Mouse (Mus musculus): ENCODE results near the gene Cpa1. TPM values are rescaled to one million over a fixed set of nuclear protein-coding genes. Genes with fewer than 3 reads are reported as not detected.

Cpa1 gene
- polyA plus RNA-seq, 1 experiment = 2,130 TPM

DNA sequence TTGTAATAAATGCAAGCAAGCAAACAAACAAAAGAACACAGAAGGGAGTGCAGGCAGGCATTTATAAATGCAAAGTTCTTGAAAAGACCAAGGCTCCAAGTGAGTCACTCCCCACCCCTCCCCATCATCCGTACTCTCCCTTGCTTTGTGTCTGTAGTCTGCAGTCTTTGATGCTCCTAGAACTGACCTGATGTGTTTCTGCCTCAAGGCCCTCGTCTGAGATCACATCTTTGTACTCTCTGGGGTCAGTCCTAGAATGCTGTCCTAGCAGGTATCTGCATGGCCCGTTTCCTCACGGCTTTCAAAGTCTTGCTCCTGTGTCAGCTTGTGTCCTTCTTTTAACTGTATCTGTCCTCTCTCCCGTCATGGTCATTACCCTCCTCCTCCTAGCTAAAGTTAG is 19.4 kb upstream of the Cpa1 start:
- TF ChIP-seq CTCF (IDR thresholded peaks at IDR 0.05; ENCODE audit: extremely low read depth, insufficient read depth, insufficient read length, insufficient replicate concordance) (no peak), POLR2A (IDR thresholded peaks at IDR 0.05; ENCODE audit: low read depth, low read length) (no peak)
- H3K27me3 ChIP-seq (ENCODE audit: control insufficient read depth, insufficient read depth, low read length) = no peaks in the 10 kb centered on the region
- WGBS = 90% methylated on average over 5 of the region's 5 CpGs

DNA sequence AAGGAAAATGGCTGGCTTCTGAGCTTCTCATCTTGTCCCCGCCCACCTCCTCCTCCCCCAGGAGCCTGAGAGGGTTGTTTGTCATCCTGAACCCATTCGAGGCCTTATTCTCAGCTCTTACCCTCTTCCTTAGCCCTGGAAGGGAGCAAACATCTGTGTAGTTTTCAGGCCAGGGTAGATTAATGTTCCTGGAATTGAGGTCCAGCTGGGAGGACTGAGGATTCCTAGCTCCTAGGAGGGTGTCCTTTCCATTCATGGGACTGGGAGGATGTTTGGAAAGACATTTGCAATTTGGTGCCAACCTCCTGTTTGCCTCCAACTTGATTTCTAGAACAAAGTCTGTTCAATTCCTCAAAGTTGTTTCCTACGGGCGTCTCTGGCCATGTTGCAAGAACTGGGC is 18.4 kb upstream of the Cpa1 start:
- Histone ChIP-seq H3K36me3 (ENCODE audit: control insufficient read depth, insufficient read depth, low read length) (no peaks in the 10 kb centered on the region), H3K4me3 (ENCODE audit: extremely low read depth, insufficient read depth, insufficient read length) (no peak overlapping the region), H3K4me1 (ENCODE audit: control insufficient read depth, insufficient read depth, insufficient read length) (peaks cover 2% of the 10 kb centered on the region; the same call in 1 of the 2 replicates), H3K27me3 (ENCODE audit: control insufficient read depth, insufficient read depth, low read length) (no peaks in the 10 kb centered on the region), H3K27ac (ENCODE audit: insufficient read depth, low read length) (no peak overlapping the region)
- TF ChIP-seq CTCF (IDR thresholded peaks at IDR 0.05; ENCODE audit: extremely low read depth, insufficient read depth, insufficient read length, insufficient replicate concordance) = no peak
- TF ChIP-seq POLR2A (IDR thresholded peaks at IDR 0.05; ENCODE audit: low read depth, low read length) = no peak
- 79% methylated on average over 4 of the region's 4 CpGs for WGBS
- no peak for DNase-seq (ENCODE audit: low read depth in 1 of 2, low spot score in 2 of 2)

More for the DNA sequence above, 19.4 kb upstream of the Cpa1 start:
- H3K4me3 ChIP-seq (ENCODE audit: extremely low read depth, insufficient read depth, insufficient read length) = no peak overlapping the region
- no peak overlapping the region for H3K27ac ChIP-seq (ENCODE audit: insufficient read depth, low read length)
- no peak for DNase-seq (ENCODE audit: low read depth in 1 of 2, low spot score in 2 of 2)
- H3K36me3 ChIP-seq (ENCODE audit: control insufficient read depth, insufficient read depth, low read length) = no peaks in the 10 kb centered on the region
- H3K4me1 ChIP-seq (ENCODE audit: control insufficient read depth, insufficient read depth, insufficient read length) = peaks cover 2% of the 10 kb centered on the region; the same call in 1 of the 2 replicates

DNA sequence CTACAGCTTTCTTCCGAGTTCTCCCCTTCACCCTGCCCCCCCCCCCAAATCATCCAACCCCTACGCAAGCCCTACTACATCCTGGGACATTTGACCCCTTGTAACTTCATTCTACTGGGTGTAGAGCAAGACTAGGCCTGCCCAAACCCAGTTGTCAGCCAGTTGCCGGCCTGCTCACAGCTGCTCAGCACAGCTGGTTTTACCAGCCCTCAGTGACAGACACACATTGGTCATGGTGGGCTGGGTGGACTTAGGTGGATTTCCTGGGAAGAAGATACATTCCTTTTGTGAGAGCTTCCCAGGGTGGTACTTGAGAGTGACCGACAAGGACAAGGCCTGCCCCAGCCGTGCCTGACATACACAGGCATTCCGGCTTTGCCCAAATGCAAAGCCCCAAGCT is 18.0 kb upstream of the Cpa1 start:
- peaks cover 2% of the 10 kb centered on the region; the same call in 1 of the 2 replicates for H3K4me1 ChIP-seq (ENCODE audit: control insufficient read depth, insufficient read depth, insufficient read length)
- no peak for DNase-seq (ENCODE audit: low read depth in 1 of 2, low spot score in 2 of 2)
- no peaks in the 10 kb centered on the region for H3K27me3 ChIP-seq (ENCODE audit: control insufficient read depth, insufficient read depth, low read length)
- TF ChIP-seq CTCF (IDR thresholded peaks at IDR 0.05; ENCODE audit: extremely low read depth, insufficient read depth, insufficient read length, insufficient replicate concordance) = no peak
- no peak for TF ChIP-seq POLR2A (IDR thresholded peaks at IDR 0.05; ENCODE audit: low read depth, low read length)
- H3K27ac ChIP-seq (ENCODE audit: insufficient read depth, low read length) = no peak overlapping the region
- WGBS = 94% methylated on average over 6 of the region's 6 CpGs
- H3K36me3 ChIP-seq (ENCODE audit: control insufficient read depth, insufficient read depth, low read length) = no peaks in the 10 kb centered on the region
- no peak overlapping the region for H3K4me3 ChIP-seq (ENCODE audit: extremely low read depth, insufficient read depth, insufficient read length)

DNA sequence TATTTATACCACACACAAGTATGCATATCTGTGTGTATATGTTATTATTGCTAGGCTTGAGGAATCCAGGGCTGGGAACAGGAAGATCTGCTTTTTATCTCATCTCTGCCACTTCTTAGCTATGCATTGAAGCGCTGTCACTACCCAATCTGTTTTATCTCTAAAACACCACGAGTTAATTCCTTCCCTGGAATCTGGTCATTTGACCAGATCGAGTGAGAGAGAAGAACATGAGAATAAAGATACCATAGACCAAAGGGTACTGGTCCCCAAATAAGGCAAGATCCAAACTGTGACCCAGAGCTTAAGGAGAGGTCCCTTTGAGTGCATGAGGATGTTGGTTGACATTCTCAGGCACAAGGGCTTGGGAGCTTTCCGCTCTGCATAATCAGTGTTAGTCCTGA is 17.0 kb upstream of the Cpa1 start:
- DNase-seq (ENCODE audit: low read depth in 1 of 2, low spot score in 2 of 2) = no peak

DNA sequence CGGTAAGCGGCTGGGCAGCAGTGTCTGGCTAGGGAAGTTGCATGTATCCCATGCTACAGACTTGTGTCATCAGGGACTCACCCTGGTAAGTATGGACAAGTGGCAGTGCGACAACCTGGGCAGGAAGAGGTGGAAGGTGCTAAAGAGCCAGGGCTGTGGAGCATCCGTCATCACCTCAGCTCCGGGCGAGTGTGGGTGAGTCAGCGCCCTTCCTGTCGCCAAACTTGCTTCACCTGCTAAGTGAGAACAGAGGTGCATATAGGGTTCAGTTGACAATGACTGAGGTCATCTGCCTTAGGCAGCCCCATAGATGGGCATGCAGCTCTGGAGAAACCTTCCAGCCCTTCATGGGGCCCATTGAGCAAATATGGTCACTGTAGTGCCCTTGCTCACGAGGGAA is 14.3 kb upstream of the Cpa1 start:
- H3K27me3 ChIP-seq (ENCODE audit: control insufficient read depth, insufficient read depth, low read length) = no peaks in the 10 kb centered on the region
- H3K27ac ChIP-seq (ENCODE audit: insufficient read depth, low read length) = no peak overlapping the region
- no peak for DNase-seq (ENCODE audit: low read depth in 1 of 2, low spot score in 2 of 2)
- H3K4me1 ChIP-seq (ENCODE audit: control insufficient read depth, insufficient read depth, insufficient read length) = no peaks in the 10 kb centered on the region
- 88% methylated on average over 9 of the region's 9 CpGs for whole genome bisulfite sequencing
- no peak overlapping the region for H3K4me3 ChIP-seq (ENCODE audit: extremely low read depth, insufficient read depth, insufficient read length)
- TF ChIP-seq POLR2A (IDR thresholded peaks at IDR 0.05; ENCODE audit: low read depth, low read length) (no peak), CTCF (IDR thresholded peaks at IDR 0.05; ENCODE audit: extremely low read depth, insufficient read depth, insufficient read length, insufficient replicate concordance) (no peak)
- no peaks in the 10 kb centered on the region for H3K36me3 ChIP-seq (ENCODE audit: control insufficient read depth, insufficient read depth, low read length)

More for the DNA sequence above, 17.0 kb upstream of the Cpa1 start:
- Histone ChIP-seq H3K4me1 (ENCODE audit: control insufficient read depth, insufficient read depth, insufficient read length) (peaks cover 1% of the 10 kb centered on the region; the same call in 1 of the 2 replicates), H3K36me3 (ENCODE audit: control insufficient read depth, insufficient read depth, low read length) (no peaks in the 10 kb centered on the region), H3K27ac (ENCODE audit: insufficient read depth, low read length) (no peak overlapping the region), H3K4me3 (ENCODE audit: extremely low read depth, insufficient read depth, insufficient read length) (no peak overlapping the region), H3K27me3 (ENCODE audit: control insufficient read depth, insufficient read depth, low read length) (no peaks in the 10 kb centered on the region)
- no peak for TF ChIP-seq POLR2A (IDR thresholded peaks at IDR 0.05; ENCODE audit: low read depth, low read length)
- no peak for TF ChIP-seq CTCF (IDR thresholded peaks at IDR 0.05; ENCODE audit: extremely low read depth, insufficient read depth, insufficient read length, insufficient replicate concordance)
- 64% methylated on average over 4 of the region's 4 CpGs for WGBS

DNA sequence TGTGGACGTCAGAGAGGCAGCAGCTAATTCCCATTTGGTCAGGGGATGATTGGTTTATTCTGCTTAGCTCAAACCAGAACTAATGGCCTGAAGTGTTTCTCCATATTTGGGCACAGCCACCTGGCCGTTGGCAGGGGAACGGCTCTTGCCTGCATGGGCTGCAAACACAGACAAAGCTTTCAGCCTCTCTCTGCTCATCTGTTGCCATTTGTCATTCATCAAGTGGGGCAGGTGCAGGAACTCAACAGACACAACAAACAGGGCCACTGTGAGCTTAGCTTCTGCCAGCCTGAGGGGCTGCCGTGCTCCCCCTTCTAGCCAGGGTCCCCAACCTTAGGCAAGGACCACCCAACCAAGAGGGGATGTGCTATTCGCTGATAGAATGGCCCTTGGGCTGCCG is 10.9 kb upstream of the Cpa1 start:
- no peaks in the 10 kb centered on the region for H3K27me3 ChIP-seq (ENCODE audit: control insufficient read depth, insufficient read depth, low read length)

DNA sequence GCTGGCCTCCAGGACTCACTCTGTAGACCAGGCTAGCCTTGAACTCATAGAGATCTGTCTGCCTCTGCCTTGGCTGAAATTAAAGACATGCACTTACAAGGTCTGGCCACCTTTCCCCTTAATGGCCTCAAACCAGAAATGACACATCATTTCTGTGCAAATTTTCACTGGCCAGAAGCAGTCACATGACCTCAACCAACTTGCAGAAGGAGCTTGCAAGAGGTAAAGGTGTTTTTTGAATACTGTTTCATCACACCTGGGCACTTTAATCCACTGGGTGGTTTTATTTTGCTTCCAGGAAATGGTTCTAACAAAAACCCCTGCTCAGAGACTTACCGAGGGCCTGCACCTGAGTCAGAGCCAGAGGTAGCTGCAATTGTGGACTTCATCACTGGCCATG is 9.0 kb upstream of the Cpa1 start:
- no peaks in the 10 kb centered on the region for H3K27me3 ChIP-seq (ENCODE audit: control insufficient read depth, insufficient read depth, low read length)
- TF ChIP-seq CTCF (IDR thresholded peaks at IDR 0.05; ENCODE audit: extremely low read depth, insufficient read depth, insufficient read length, insufficient replicate concordance) (no peak), POLR2A (IDR thresholded peaks at IDR 0.05; ENCODE audit: low read depth, low read length) (no peak)
- H3K27ac ChIP-seq (ENCODE audit: insufficient read depth, low read length) = no peak overlapping the region
- H3K36me3 ChIP-seq (ENCODE audit: control insufficient read depth, insufficient read depth, low read length) = no peaks in the 10 kb centered on the region
- DNase-seq (ENCODE audit: low read depth in 1 of 2, low spot score in 2 of 2) = no peak
- no peak overlapping the region for H3K4me3 ChIP-seq (ENCODE audit: extremely low read depth, insufficient read depth, insufficient read length)
- no peaks in the 10 kb centered on the region for H3K4me1 ChIP-seq (ENCODE audit: control insufficient read depth, insufficient read depth, insufficient read length)
- 56% methylated on average over 1 of the region's 1 CpGs for WGBS

More for the DNA sequence above, 10.9 kb upstream of the Cpa1 start:
- no peak overlapping the region for H3K4me3 ChIP-seq (ENCODE audit: extremely low read depth, insufficient read depth, insufficient read length)
- WGBS = 88% methylated on average over 6 of the region's 6 CpGs
- no peaks in the 10 kb centered on the region for H3K4me1 ChIP-seq (ENCODE audit: control insufficient read depth, insufficient read depth, insufficient read length)
- no peak for TF ChIP-seq CTCF (IDR thresholded peaks at IDR 0.05; ENCODE audit: extremely low read depth, insufficient read depth, insufficient read length, insufficient replicate concordance)
- TF ChIP-seq POLR2A (IDR thresholded peaks at IDR 0.05; ENCODE audit: low read depth, low read length) = no peak
- no peak for DNase-seq (ENCODE audit: low read depth in 1 of 2, low spot score in 2 of 2)
- no peak overlapping the region for H3K27ac ChIP-seq (ENCODE audit: insufficient read depth, low read length)
- no peaks in the 10 kb centered on the region for H3K36me3 ChIP-seq (ENCODE audit: control insufficient read depth, insufficient read depth, low read length)
